Mouse (Mus musculus): Measurements from ENCODE around the gene Efl1. TPM values are rescaled to one million over a fixed set of nuclear protein-coding genes. Genes with fewer than 3 reads are reported as not detected.
A peak's percentile ranks its signal among the peaks of the same experiment; 100 is the strongest.
"Not testable (repeated sequence)": the region's sequence is repeated elsewhere in the genome, so short reads cannot be mapped to it uniquely, and the experiment has no call there.

Gene Efl1
- polyA plus RNA-seq, 2 experiments = 10.2 to 27.6 TPM

GRCm38 (mm10) chr7:82724491-82724890 lies 76.1 kb downstream of the Efl1 start:
- no peak overlapping the region for H3K4me3 ChIP-seq (replicated peaks; ENCODE audit: low read length)
- no peak for DNase-seq (ENCODE audit: low spot score)
- TF ChIP-seq POLR2A (IDR thresholded peaks at IDR 0.05; ENCODE audit: borderline replicate concordance, extremely low read depth, insufficient read depth, insufficient read length) = no peak
- no peaks in the 10 kb centered on the region for H3K27me3 ChIP-seq (ENCODE audit: control insufficient read depth, insufficient read depth, low read length)
- H3K4me2 ChIP-seq (replicated peaks; ENCODE audit: low read depth, low read length, severe bottlenecking) = no peak overlapping the region
- H3K9me3 ChIP-seq (ENCODE audit: control insufficient read depth, low read length) = no peaks in the 10 kb centered on the region
- ATAC-seq (ENCODE audit: low FRiP score, low read depth) = no peak
- no peak overlapping the region for H3K9ac ChIP-seq (ENCODE audit: low read depth, low read length, severe bottlenecking)
- H3K27ac ChIP-seq (replicated peaks; ENCODE audit: low read depth, low read length) = no peak overlapping the region
- H3K4me1 ChIP-seq (ENCODE audit: control insufficient read depth, insufficient read depth, low read length) = peaks cover 73% of the 10 kb centered on the region
- 52% methylated on average over 3 of the region's 3 CpGs for WGBS
- H3K36me3 ChIP-seq (ENCODE audit: control insufficient read depth, insufficient read depth, low read length) = no peaks in the 10 kb centered on the region

DNA sequence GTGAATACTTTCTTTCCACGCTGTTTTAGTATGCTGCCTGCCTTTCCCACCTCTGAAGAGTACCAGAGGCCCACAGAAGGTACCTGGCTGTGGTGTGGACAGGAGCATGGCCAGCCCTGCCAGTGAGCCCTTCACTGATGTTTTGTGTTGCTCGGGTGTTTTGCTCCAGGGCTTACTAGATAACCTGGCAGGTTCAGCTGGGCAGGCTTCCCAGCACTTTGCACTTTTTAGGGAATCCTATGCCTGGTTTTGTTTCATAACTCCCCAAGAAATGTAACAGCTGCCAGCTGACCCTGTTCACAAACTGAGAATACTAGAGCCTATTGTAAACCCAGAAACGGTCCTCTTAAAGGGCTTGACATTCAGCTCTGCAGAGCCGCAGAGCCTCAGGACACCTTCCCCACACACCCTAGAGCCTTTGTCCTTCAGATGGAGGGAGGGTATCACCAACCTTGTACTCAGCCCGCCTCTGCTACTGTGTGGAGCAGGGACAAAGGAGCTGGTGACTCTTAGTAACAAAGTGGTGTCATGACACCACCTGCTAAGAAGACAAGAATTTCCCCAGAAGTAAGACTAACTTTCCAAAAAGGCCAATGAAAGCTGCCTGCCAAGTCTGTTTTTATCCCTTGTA lies 76.7 kb downstream of the Efl1 start:
- Histone ChIP-seq H3K4me1 (ENCODE audit: control insufficient read depth, insufficient read depth, low read length) (peaks cover 70% of the 10 kb centered on the region), H3K27me3 (ENCODE audit: control insufficient read depth, insufficient read depth, low read length) (no peaks in the 10 kb centered on the region), H3K27ac (replicated peaks; ENCODE audit: low read depth, low read length) (0 out of 2 replicates have a peak overlapping the region, but pooled peaks have one; percentile 21), H3K9me3 (ENCODE audit: control insufficient read depth, low read length) (no peaks in the 10 kb centered on the region), H3K4me3 (replicated peaks; ENCODE audit: low read length) (no peak overlapping the region), H3K4me2 (replicated peaks; ENCODE audit: low read depth, low read length, severe bottlenecking) (no peak overlapping the region), H3K36me3 (ENCODE audit: control insufficient read depth, insufficient read depth, low read length) (no peaks in the 10 kb centered on the region), H3K9ac (ENCODE audit: low read depth, low read length, severe bottlenecking) (no peak overlapping the region)
- ATAC-seq (ENCODE audit: low FRiP score, low read depth) (no peak), DNase-seq (ENCODE audit: low spot score) (no peak)
- 40% methylated on average over 5 of the region's 5 CpGs for WGBS
- TF ChIP-seq POLR2A (IDR thresholded peaks at IDR 0.05; ENCODE audit: borderline replicate concordance, extremely low read depth, insufficient read depth, insufficient read length) = no peak

DNA sequence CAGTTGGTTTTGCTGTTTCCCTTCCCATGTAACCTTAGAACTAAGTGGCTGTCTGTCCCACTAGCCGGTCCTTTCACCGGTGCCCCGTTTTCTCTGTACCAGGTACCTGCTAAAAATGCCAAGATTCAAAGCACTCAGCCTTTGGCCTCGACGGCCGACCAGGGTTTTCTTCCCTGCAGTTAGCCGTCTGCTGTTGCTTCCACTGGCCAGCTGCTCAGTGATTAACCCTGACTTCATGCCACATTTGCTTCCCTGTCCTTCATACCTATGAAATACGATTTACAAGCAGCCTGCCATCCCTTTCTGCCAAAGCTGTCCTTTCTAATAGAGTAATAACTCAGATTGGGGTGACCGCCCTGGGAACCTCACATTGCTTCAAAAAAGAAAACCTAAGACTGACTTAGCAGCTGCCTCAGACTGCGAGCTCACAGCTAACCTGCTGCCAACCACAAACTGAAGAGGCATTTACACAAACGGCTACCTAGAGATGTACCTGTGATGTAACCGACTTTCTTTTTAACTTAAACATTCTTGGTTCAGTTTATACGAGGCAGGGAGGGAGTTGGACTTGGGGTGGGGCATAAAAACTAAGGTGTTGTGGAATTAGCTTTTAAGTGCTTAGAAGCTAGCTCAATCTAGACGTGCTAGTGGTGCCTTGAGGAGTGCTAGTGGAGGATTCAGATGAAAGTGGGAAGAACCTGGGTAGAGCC lies 77.5 kb downstream of the Efl1 start:
- Histone ChIP-seq H3K4me3 (replicated peaks; ENCODE audit: low read length) (no peak overlapping the region), H3K9me3 (ENCODE audit: control insufficient read depth, low read length) (no peaks in the 10 kb centered on the region), H3K36me3 (ENCODE audit: control insufficient read depth, insufficient read depth, low read length) (no peaks in the 10 kb centered on the region), H3K27ac (replicated peaks; ENCODE audit: low read depth, low read length) (0 out of 2 replicates have a peak overlapping the region, but pooled peaks have one; percentile 8), H3K4me1 (ENCODE audit: control insufficient read depth, insufficient read depth, low read length) (peaks cover 62% of the 10 kb centered on the region), H3K27me3 (ENCODE audit: control insufficient read depth, insufficient read depth, low read length) (no peaks in the 10 kb centered on the region), H3K9ac (ENCODE audit: low read depth, low read length, severe bottlenecking) (no peak overlapping the region), H3K4me2 (replicated peaks; ENCODE audit: low read depth, low read length, severe bottlenecking) (no peak overlapping the region)
- WGBS = 48% methylated on average over 14 of the region's 14 CpGs
- TF ChIP-seq POLR2A (IDR thresholded peaks at IDR 0.05; ENCODE audit: borderline replicate concordance, extremely low read depth, insufficient read depth, insufficient read length) = no peak
- ATAC-seq (ENCODE audit: low FRiP score, low read depth) (no peak), DNase-seq (ENCODE audit: low spot score) (no peak)

GRCm38 (mm10) chr7:82727066-82727465 lies 78.7 kb downstream of the Efl1 start:
- Histone ChIP-seq H3K9ac (ENCODE audit: low read depth, low read length, severe bottlenecking) (no peak overlapping the region), H3K36me3 (ENCODE audit: control insufficient read depth, insufficient read depth, low read length) (no peaks in the 10 kb centered on the region), H3K4me1 (ENCODE audit: control insufficient read depth, insufficient read depth, low read length) (peaks cover 51% of the 10 kb centered on the region), H3K27me3 (ENCODE audit: control insufficient read depth, insufficient read depth, low read length) (no peaks in the 10 kb centered on the region), H3K9me3 (ENCODE audit: control insufficient read depth, low read length) (no peaks in the 10 kb centered on the region), H3K27ac (replicated peaks; ENCODE audit: low read depth, low read length) (no peak overlapping the region), H3K4me3 (replicated peaks; ENCODE audit: low read length) (no peak overlapping the region), H3K4me2 (replicated peaks; ENCODE audit: low read depth, low read length, severe bottlenecking) (no peak overlapping the region)
- 60% methylated on average over 5 of the region's 5 CpGs for WGBS
- TF ChIP-seq POLR2A (IDR thresholded peaks at IDR 0.05; ENCODE audit: borderline replicate concordance, extremely low read depth, insufficient read depth, insufficient read length) = no peak
- DNase-seq (ENCODE audit: low spot score) = no peak
- no peak for ATAC-seq (ENCODE audit: low FRiP score, low read depth)

- not testable (repeated sequence) for H3K4me3 ChIP-seq (replicated peaks; ENCODE audit: low read length); H3K27me3 ChIP-seq (ENCODE audit: control insufficient read depth, insufficient read depth, low read length); H3K27ac ChIP-seq (replicated peaks; ENCODE audit: low read depth, low read length); H3K4me2 ChIP-seq (replicated peaks; ENCODE audit: low read depth, low read length, severe bottlenecking); H3K9ac ChIP-seq (ENCODE audit: low read depth, low read length, severe bottlenecking); H3K9me3 ChIP-seq (ENCODE audit: control insufficient read depth, low read length); ATAC-seq (ENCODE audit: low FRiP score, low read depth); DNase-seq (ENCODE audit: low spot score); H3K36me3 ChIP-seq (ENCODE audit: control insufficient read depth, insufficient read depth, low read length)
- WGBS = 90% methylated on average over 6 of the region's 8 CpGs
- peaks cover 38% of the 10 kb centered on the region for H3K4me1 ChIP-seq (ENCODE audit: control insufficient read depth, insufficient read depth, low read length)
These were observed 80.6 kb downstream of the Efl1 start for GRCm38 (mm10) chr7:82729009-82729408.

All from limb, embryonic 14.5 days (tissue).